Mouse (Mus musculus): ENCODE results near the gene Cst11.
"Not testable (repeated sequence)": the region's sequence is repeated elsewhere in the genome, so short reads cannot be mapped to it uniquely, and the experiment has no call there.

Cst11 gene

GRCm38 (mm10) chr2:148771397-148771796, at the start of gene Cst11:
TSS of gene Cst11 (minus strand) at chr2:148771497.
- not testable (repeated sequence) for DNase-seq (ENCODE audit: low spot score)

GRCm38 (mm10) chr2:148819909-148820308, 48.6 kb upstream of the Cst11 start, which contains the start of gene Cst13:
TSS of gene Cst13 (plus strand) at chr2:148820081.
- DNase-seq (ENCODE audit: low spot score), result no peak

GRCm38 (mm10) chr2:148806696-148807095, 35.4 kb upstream of the Cst11 start:
- DNase-seq (ENCODE audit: low spot score), result no peak

- DNase-seq (ENCODE audit: low spot score), result no peak
Measured at GRCm38 (mm10) chr2:148801491-148801921, 30.2 kb upstream of the Cst11 start.

- DNase-seq (ENCODE audit: low spot score), result no peak
Measured at GRCm38 (mm10) chr2:148798485-148798884, 27.2 kb upstream of the Cst11 start, which contains the start of gene Cst8. TSS of gene Cst8 (plus strand) at chr2:148798785.

GRCm38 (mm10) chr2:148789142-148789541, 17.8 kb upstream of the Cst11 start, which contains the start of gene Cst12:
TSS of gene Cst12 (plus strand) at chr2:148789361.
- no peak for DNase-seq (ENCODE audit: low spot score)

GRCm38 (mm10) chr2:148781709-148782108, 10.4 kb upstream of the Cst11 start, which contains the start of gene 8030411F24Rik:
TSS of gene 8030411F24Rik (plus strand) at chr2:148782009.
- no peak for DNase-seq (ENCODE audit: low spot score)

- DNase-seq (ENCODE audit: low spot score), result no peak
Measured at GRCm38 (mm10) chr2:148763648-148764388, 7.5 kb downstream of the Cst11 start.

GRCm38 (mm10) chr2:148754310-148754846, 16.9 kb downstream of the Cst11 start:
- no peak for DNase-seq (ENCODE audit: low spot score)

GRCm38 (mm10) chr2:148751893-148752813, 19.1 kb downstream of the Cst11 start:
- DNase-seq (ENCODE audit: low spot score), result peak; percentile 95

- no peak for DNase-seq (ENCODE audit: low spot score)
Measured at GRCm38 (mm10) chr2:148750058-148750457, 21.2 kb downstream of the Cst11 start, which contains the start of gene Cstl1. TSS of gene Cstl1 (plus strand) at chr2:148750358.

- no peak for DNase-seq (ENCODE audit: low spot score)
Measured at GRCm38 (mm10) chr2:148743846-148744407, 27.4 kb downstream of the Cst11 start.

GRCm38 (mm10) chr2:148743001-148743400, 28.3 kb downstream of the Cst11 start:
- no peak for DNase-seq (ENCODE audit: low spot score)

- DNase-seq (ENCODE audit: low spot score), result peak; percentile 95
Measured at GRCm38 (mm10) chr2:148732327-148733000, 38.8 kb downstream of the Cst11 start, which contains the start of gene Napb. TSS of gene Napb (minus strand) at chr2:148732467.

- peak; percentile 22 for DNase-seq (ENCODE audit: low spot score)
Measured at GRCm38 (mm10) chr2:148731614-148732326, 39.5 kb downstream of the Cst11 start.

- no peak for DNase-seq (ENCODE audit: low spot score)
Measured at GRCm38 (mm10) chr2:148719271-148719995, 51.9 kb downstream of the Cst11 start.
